Mouse (Mus musculus): ENCODE measurements at regions not wholly inside any gene's neighbourhood (a gene's known extent, or its start where the extent isn't known, plus 50 kb on each side); places are given as distances from the start of the nearest gene placed in this dataset.

DNA sequence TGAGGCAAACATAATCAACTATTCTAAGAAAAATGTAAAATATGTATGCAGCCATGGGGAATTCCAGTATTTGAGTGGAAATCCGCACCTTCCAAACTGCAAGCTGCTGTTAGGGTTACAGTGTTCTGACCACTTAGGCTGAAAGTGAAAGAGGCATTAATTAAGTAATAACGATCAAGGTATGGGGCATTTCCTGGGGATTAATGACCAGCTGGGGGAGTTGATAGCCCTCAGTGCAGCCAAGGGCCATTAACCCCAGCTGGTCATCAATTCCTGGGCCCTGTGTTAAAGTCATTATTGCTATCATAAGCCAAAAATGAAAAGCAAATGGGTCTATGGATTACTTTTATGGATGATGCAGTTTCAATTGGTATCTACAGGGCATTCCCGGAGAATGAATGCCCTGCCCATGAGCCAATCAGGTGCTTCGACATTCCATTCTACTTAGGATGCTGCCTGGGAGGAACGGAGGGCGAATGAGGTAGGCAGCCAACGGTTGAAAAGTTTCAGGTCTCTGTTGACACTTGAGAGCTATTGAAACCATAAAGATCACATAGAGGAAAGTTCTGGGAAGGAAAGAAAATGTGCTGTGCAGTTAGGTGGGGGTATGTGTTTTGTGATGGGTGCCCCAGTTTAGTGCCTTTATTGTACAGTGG lies 257.2 kb upstream of the Dph6 start:
- WGBS = 62% methylated on average over 7 of the region's 7 CpGs
- no peaks in the 10 kb centered on the region for H3K27me3 ChIP-seq (ENCODE audit: insufficient read depth, low read length)
- H3K36me3 ChIP-seq (ENCODE audit: insufficient read depth) = no peaks in the 10 kb centered on the region
- H3K4me2 ChIP-seq (ENCODE audit: low read depth) = no peak overlapping the region
- H3K4me1 ChIP-seq (ENCODE audit: insufficient read depth) = no peaks in the 10 kb centered on the region
- no peak overlapping the region for H3K27ac ChIP-seq (ENCODE audit: low read depth, low read length)
- ATAC-seq = no peak
- no peak for DNase-seq
- H3K9ac ChIP-seq = no peak overlapping the region
- no peak overlapping the region for H3K4me3 ChIP-seq (ENCODE audit: low read depth, low read length)
- no peak for TF ChIP-seq CTCF (IDR thresholded peaks at IDR 0.05; ENCODE audit: low read depth)
- H3K9me3 ChIP-seq (ENCODE audit: low read length) = no peaks in the 10 kb centered on the region

DNA sequence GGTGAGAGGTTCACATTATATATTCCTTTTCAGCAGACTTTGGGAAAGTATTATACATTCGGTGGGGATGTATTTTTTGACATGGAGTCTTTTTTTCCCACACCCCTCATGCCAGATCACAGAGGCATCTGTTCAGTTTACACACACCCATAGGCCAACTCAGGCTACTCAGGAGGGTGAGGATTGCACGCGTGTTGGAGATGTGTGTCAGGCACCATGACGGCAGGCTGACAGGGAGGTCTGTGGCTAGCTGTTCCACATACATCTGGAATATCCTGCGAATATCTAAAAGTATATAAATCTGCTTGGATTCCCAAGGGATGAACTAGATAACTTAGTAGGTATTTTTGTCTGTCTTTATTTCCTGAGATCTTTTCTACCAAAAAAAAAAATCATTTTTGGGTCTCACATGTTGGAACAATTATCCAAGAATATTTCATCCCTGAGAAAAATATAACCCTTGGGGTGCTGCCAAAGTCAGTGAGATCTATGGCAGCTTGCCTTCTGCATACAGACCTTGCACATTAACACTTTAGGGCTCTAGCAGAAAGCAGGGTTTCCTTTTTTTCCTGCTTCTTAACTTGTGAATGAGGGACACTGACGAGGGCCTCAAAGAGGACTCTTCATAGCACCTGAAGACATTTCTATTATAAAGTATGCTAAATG lies 260.4 kb upstream of the Dph6 start:
- H3K27ac ChIP-seq (ENCODE audit: low read depth, low read length) = no peak overlapping the region
- 61% methylated on average over 6 of the region's 6 CpGs for WGBS
- H3K27me3 ChIP-seq (ENCODE audit: insufficient read depth, low read length) = no peaks in the 10 kb centered on the region
- DNase-seq = peak; percentile 37
- H3K4me1 ChIP-seq (ENCODE audit: insufficient read depth) = 0 out of 2 replicates have a peak, but pooled peaks cover 5% of the 10 kb centered on the region
- no peaks in the 10 kb centered on the region for H3K36me3 ChIP-seq (ENCODE audit: insufficient read depth)
- H3K4me3 ChIP-seq (ENCODE audit: low read depth, low read length) = no peak overlapping the region
- H3K4me2 ChIP-seq (ENCODE audit: low read depth) = no peak overlapping the region
- H3K9me3 ChIP-seq (ENCODE audit: low read length) = no peaks in the 10 kb centered on the region
- no peak overlapping the region for H3K9ac ChIP-seq
- no peak for TF ChIP-seq CTCF (IDR thresholded peaks at IDR 0.05; ENCODE audit: low read depth)
- peak; percentile 36; the same call in 1 of the 2 replicates for ATAC-seq

DNA sequence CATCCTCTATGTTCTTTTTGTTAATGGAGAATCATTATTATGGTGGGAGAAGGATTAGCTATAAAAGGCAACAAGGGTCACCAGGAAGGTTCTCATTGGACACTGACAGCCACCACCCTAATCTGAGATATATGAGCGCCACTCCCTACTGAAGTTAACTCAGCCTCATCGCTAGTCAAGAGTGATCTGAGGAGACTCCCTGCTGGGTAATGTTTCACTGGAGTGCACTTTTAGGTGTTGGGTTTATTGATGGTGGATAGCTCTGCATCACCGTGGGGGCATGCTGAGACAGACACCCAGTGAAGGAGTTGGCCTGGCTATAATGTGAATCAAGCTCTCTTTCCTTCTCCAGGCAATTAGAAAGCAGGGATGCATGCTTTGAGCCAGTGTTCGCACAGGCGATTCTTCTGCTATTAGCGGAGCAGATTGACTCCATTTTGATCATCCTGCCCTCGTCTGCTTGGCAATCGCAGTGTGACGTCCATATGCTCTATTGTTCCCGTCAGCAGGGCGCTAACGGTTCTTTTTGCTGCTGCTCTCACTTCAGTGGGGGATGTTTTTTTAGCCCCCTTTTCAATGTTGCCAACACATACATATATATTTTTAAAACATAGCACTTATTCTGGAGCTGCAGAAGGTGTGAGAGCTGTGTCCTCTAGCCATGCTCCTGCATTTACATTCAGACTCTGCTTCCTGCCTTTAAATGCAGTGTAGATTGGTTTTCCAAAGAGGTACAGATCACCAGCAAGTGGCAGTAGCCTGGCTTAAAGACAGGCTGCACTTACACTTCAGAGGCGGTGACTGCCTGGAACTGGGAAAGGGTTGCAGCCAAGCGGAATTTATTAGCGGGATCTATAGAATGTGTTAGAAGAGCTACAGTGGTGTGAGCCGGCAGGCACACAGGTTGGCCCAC lies 263.9 kb upstream of the Dph6 start:
- Histone ChIP-seq H3K27me3 (ENCODE audit: insufficient read depth, low read length) (no peaks in the 10 kb centered on the region), H3K4me2 (ENCODE audit: low read depth) (0 out of 2 replicates have a peak overlapping the region, but pooled peaks have one; percentile 15), H3K27ac (ENCODE audit: low read depth, low read length) (no peak overlapping the region), H3K4me1 (ENCODE audit: insufficient read depth) (0 out of 2 replicates have a peak, but pooled peaks cover 5% of the 10 kb centered on the region), H3K9ac (no peak overlapping the region), H3K36me3 (ENCODE audit: insufficient read depth) (no peaks in the 10 kb centered on the region), H3K9me3 (ENCODE audit: low read length) (no peaks in the 10 kb centered on the region), H3K4me3 (ENCODE audit: low read depth, low read length) (no peak overlapping the region)
- TF ChIP-seq CTCF (IDR thresholded peaks at IDR 0.05; ENCODE audit: low read depth) = peak; percentile 20; the same call in 1 of the 2 replicates
- ATAC-seq = peak; percentile 88
- DNase-seq = peak; percentile 65
- 38% methylated on average over 16 of the region's 16 CpGs for WGBS

DNA sequence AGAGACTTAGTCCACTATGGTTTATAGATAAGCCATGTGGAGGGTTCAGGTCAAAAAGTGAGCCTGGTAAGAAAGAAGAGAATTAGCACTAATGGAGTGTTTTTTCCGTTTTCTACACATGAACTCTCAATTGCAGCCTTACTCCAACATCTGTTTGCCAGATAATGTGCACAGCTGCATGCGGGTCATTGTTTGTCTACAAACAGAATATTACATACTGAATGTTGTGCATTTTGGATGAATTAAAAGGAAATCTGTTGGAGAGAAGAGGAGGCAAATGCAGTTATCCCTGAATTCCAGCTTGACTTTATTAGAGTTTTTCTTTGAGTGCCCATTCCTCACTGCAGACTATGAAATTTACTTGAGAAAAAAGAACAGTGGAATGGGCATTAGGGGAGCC lies 269.1 kb upstream of the Dph6 start:
- H3K36me3 ChIP-seq (ENCODE audit: insufficient read depth) = no peaks in the 10 kb centered on the region
- no peak for DNase-seq
- WGBS = 82% methylated on average over 2 of the region's 2 CpGs
- H3K4me2 ChIP-seq (ENCODE audit: low read depth) = no peak overlapping the region
- no peak for TF ChIP-seq CTCF (IDR thresholded peaks at IDR 0.05; ENCODE audit: low read depth)
- no peak for ATAC-seq
- no peak overlapping the region for H3K9ac ChIP-seq
- no peak overlapping the region for H3K4me3 ChIP-seq (ENCODE audit: low read depth, low read length)
- 0 out of 2 replicates have a peak, but pooled peaks cover 5% of the 10 kb centered on the region for H3K4me1 ChIP-seq (ENCODE audit: insufficient read depth)
- H3K9me3 ChIP-seq (ENCODE audit: low read length) = no peaks in the 10 kb centered on the region
- no peaks in the 10 kb centered on the region for H3K27me3 ChIP-seq (ENCODE audit: insufficient read depth, low read length)
- H3K27ac ChIP-seq (ENCODE audit: low read depth, low read length) = no peak overlapping the region

DNA sequence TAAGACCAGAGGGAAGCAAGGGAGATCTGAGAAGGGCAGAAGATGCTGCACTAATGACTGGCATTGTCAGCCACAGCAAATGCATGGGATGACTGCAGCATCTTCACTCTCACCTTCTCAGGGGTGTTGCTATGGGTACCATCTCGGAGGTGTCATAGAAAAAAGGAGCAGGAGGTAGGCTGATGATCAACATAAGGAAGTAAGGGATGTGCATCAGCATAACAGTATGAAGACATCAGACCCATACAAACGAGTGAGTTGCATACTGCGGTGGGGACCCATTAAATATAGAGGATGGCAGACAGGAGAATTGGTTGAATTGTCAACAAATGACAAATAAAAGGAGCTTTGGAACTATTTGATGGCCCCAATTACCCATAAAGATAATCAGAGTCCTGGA lies 280.7 kb upstream of the Dph6 start:
- Histone ChIP-seq H3K36me3 (ENCODE audit: insufficient read depth) (no peaks in the 10 kb centered on the region), H3K4me3 (ENCODE audit: low read depth, low read length) (no peak overlapping the region), H3K9me3 (ENCODE audit: low read length) (no peaks in the 10 kb centered on the region), H3K4me2 (ENCODE audit: low read depth) (no peak overlapping the region), H3K27ac (ENCODE audit: low read depth, low read length) (no peak overlapping the region), H3K27me3 (ENCODE audit: insufficient read depth, low read length) (no peaks in the 10 kb centered on the region), H3K9ac (no peak overlapping the region), H3K4me1 (ENCODE audit: insufficient read depth) (no peaks in the 10 kb centered on the region)
- 68% methylated on average over 3 of the region's 3 CpGs for WGBS
- DNase-seq (no peak), ATAC-seq (no peak)
- no peak for TF ChIP-seq CTCF (IDR thresholded peaks at IDR 0.05; ENCODE audit: low read depth)

DNA sequence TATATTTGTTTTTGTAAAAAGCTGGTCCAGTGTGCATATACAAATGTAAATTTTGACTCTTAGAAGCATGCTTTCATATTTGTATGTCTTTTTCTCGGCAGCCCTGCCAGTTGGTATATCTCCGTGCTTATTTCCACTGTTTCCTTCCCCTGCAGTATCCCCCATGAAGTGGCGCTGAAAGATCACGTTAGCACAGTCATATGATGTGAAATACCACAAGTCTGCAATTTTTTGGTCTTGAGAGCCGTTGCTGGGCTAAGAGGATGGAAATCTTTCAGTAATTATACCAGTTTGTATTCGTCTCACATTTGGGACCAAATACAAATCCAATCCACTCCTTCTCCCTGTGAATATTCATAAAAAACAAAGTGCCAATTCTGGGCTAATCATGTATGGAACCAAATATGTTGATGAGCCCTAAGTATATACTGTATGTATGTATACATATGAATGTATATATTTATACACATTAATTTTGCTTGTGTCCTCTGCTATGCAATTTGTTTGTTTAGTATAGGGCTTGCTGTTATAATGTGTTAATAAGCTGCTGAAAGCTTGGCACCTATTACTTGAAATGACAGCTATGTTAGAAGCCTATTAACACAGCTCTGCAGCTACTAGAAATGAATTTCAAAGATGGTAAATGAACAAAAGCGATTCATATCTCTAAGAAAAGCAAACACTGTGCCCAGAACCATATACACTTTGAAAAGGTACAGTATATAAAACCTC lies 283.8 kb upstream of the Dph6 start:
- ATAC-seq = peak; percentile 97

More for the DNA sequence above, 283.8 kb upstream of the Dph6 start:
- Histone ChIP-seq H3K27ac (ENCODE audit: low read depth, low read length) (no peak overlapping the region), H3K9ac (no peak overlapping the region), H3K36me3 (ENCODE audit: insufficient read depth) (no peaks in the 10 kb centered on the region), H3K9me3 (ENCODE audit: low read length) (no peaks in the 10 kb centered on the region), H3K4me3 (ENCODE audit: low read depth, low read length) (no peak overlapping the region), H3K4me2 (ENCODE audit: low read depth) (no peak overlapping the region), H3K27me3 (ENCODE audit: insufficient read depth, low read length) (no peaks in the 10 kb centered on the region), H3K4me1 (ENCODE audit: insufficient read depth) (no peaks in the 10 kb centered on the region)
- 27% methylated on average over 7 of the region's 7 CpGs for WGBS
- DNase-seq = peak; percentile 73
- TF ChIP-seq CTCF (IDR thresholded peaks at IDR 0.05; ENCODE audit: low read depth) = peak; percentile 54

All from forebrain, postnatal 0 days (tissue).